Mouse (Mus musculus) testis, adult 2 months (tissue): ENCODE results near the gene Ncapg2. TPM values are rescaled to one million over a fixed set of nuclear protein-coding genes. Genes with fewer than 3 reads are reported as not detected.

ENCODE experiments used
- H3K27ac ChIP-seq: fragments of 200-500 bp; 2 replicates; pipeline ENCODE4 v1.5.1; 2012; ENCODE audit warnings: low read depth, low read length; ENCODE audit not compliant: control insufficient read depth, insufficient read depth
- H3K27me3 ChIP-seq: fragments of 200-500 bp; 2 replicates; pipeline ENCODE4 v1.6.1; 2012; ENCODE audit warnings: mild to moderate bottlenecking, low read length, moderate library complexity; ENCODE audit not compliant: control insufficient read depth, insufficient read depth
- H3K36me3 ChIP-seq: fragments of 200-500 bp; 2 replicates; pipeline ENCODE4 v1.6.1; 2012; ENCODE audit warnings: mild to moderate bottlenecking, low read length; ENCODE audit not compliant: control insufficient read depth, insufficient read depth
- H3K4me1 ChIP-seq: fragments of 200-500 bp; 2 replicates; pipeline ENCODE4 v1.6.1; 2012; ENCODE audit warnings: low read length; ENCODE audit not compliant: control insufficient read depth, insufficient read depth
- H3K4me3 ChIP-seq: fragments of 200-500 bp; 2 replicates; pipeline ENCODE4 v1.5.1; 2012; ENCODE audit warnings: low read depth, mild to moderate bottlenecking, low read length, moderate library complexity, mixed read lengths; ENCODE audit not compliant: control insufficient read depth
- CTCF ChIP-seq: fragments of 200-500 bp; IDR thresholded peaks from 2 replicates; pipeline ENCODE4 v1.5.1; 2012; ENCODE audit warnings: low read depth, mild to moderate bottlenecking, inconsistent platforms, low read length, moderate library complexity; ENCODE audit not compliant: control insufficient read depth, insufficient read depth, insufficient replicate concordance
- POLR2A ChIP-seq: fragments of 200-500 bp; IDR thresholded peaks from 2 replicates; pipeline ENCODE4 v1.6.1; 2012; ENCODE audit warnings: low read depth, mild to moderate bottlenecking, inconsistent platforms, low read length, moderate library complexity; ENCODE audit not compliant: control insufficient read depth
- polyA plus RNA-seq: library from polyadenylated mRNA; depleted of rRNA; stranded (reverse); fragments of >200 nt; gene quantifications from 2 replicates; pipeline ENCODE4 v1.2.3, GENCODE M21; 2012

Gene Ncapg2
- polyA plus RNA-seq, 1 experiment = 7.6 TPM

- no peak for TF ChIP-seq CTCF
- Histone ChIP-seq H3K36me3 (no peaks in the 10 kb centered on the region), H3K27me3 (no peaks in the 10 kb centered on the region), H3K4me3 (no peak overlapping the region), H3K4me1 (no peaks in the 10 kb centered on the region), H3K27ac (no peak overlapping the region)
Observed at GRCm38 (mm10) chr12:116473264-116473663, 68.1 kb downstream of the Ncapg2 start.

- no peak overlapping the region for H3K4me3 ChIP-seq
- H3K27me3 ChIP-seq = no peaks in the 10 kb centered on the region
- no peaks in the 10 kb centered on the region for H3K36me3 ChIP-seq
- H3K4me1 ChIP-seq = no peaks in the 10 kb centered on the region
- no peak for TF ChIP-seq POLR2A
- no peak for TF ChIP-seq CTCF
- H3K27ac ChIP-seq = no peak overlapping the region
Observed at GRCm38 (mm10) chr12:116473761-116474160, 68.6 kb downstream of the Ncapg2 start.

GRCm38 (mm10) chr12:116474676-116475075 lies 69.5 kb downstream of the Ncapg2 start:
- H3K27ac ChIP-seq = no peak overlapping the region
- TF ChIP-seq POLR2A = no peak
- TF ChIP-seq CTCF = no peak
- no peak overlapping the region for H3K4me3 ChIP-seq
- no peaks in the 10 kb centered on the region for H3K36me3 ChIP-seq
- H3K4me1 ChIP-seq = no peaks in the 10 kb centered on the region
- no peaks in the 10 kb centered on the region for H3K27me3 ChIP-seq

GRCm38 (mm10) chr12:116478771-116479170 lies 73.6 kb downstream of the Ncapg2 start:
- H3K27ac ChIP-seq = no peak overlapping the region
- H3K36me3 ChIP-seq = no peaks in the 10 kb centered on the region
- no peaks in the 10 kb centered on the region for H3K27me3 ChIP-seq
- TF ChIP-seq POLR2A (no peak), CTCF (no peak)
- H3K4me3 ChIP-seq = no peak overlapping the region
- H3K4me1 ChIP-seq = no peaks in the 10 kb centered on the region

- Histone ChIP-seq H3K4me1 (peaks cover 13% of the 10 kb centered on the region), H3K4me3 (no peak overlapping the region), H3K27me3 (no peaks in the 10 kb centered on the region), H3K27ac (no peak overlapping the region), H3K36me3 (no peaks in the 10 kb centered on the region)
- no peak for TF ChIP-seq CTCF
- TF ChIP-seq POLR2A = no peak
Observed at GRCm38 (mm10) chr12:116481921-116482320, 76.7 kb downstream of the Ncapg2 start.

GRCm38 (mm10) chr12:116483581-116483980 lies 78.4 kb downstream of the Ncapg2 start:
- H3K36me3 ChIP-seq = no peaks in the 10 kb centered on the region
- TF ChIP-seq POLR2A (no peak), CTCF (no peak)
- no peak overlapping the region for H3K4me3 ChIP-seq
- no peak overlapping the region for H3K27ac ChIP-seq
- no peaks in the 10 kb centered on the region for H3K27me3 ChIP-seq
- H3K4me1 ChIP-seq = peaks cover 13% of the 10 kb centered on the region

- no peak overlapping the region for H3K27ac ChIP-seq
- H3K36me3 ChIP-seq = no peaks in the 10 kb centered on the region
- no peak overlapping the region for H3K4me3 ChIP-seq
- H3K27me3 ChIP-seq = no peaks in the 10 kb centered on the region
- peaks cover 13% of the 10 kb centered on the region for H3K4me1 ChIP-seq
- no peak for TF ChIP-seq CTCF
Observed at GRCm38 (mm10) chr12:116484991-116485390, 79.8 kb downstream of the Ncapg2 start.

GRCm38 (mm10) chr12:116485591-116486403 lies 80.6 kb downstream of the Ncapg2 start, which contains the start of gene Ptprn2:
Gene Ptprn2 (plus strand): TSS chr12:116485720.
- Histone ChIP-seq H3K4me3 (peak within 1 kb of the TSS; percentile 57), H3K27me3 (no peaks in the 10 kb centered on the region), H3K36me3 (no peaks in the 10 kb centered on the region), H3K4me1 (peaks cover 13% of the 10 kb centered on the region), H3K27ac (no peak within 1 kb of the TSS)
- TF ChIP-seq POLR2A = 0 out of 2 replicates have a peak, but pooled peaks have one; percentile 13
- no peak for TF ChIP-seq CTCF
